Comparison of ENCODE assay signal across 7 mouse cellular contexts in genomic region chr1:75125418-75125817, GRCm38 (mm10). TPM values are rescaled to one million over a fixed set of nuclear protein-coding genes. Genes with fewer than 3 reads are reported as not detected.
DNase-seq lines count a peak whose midpoint lies in the region; ATAC-seq lines count a peak whose summit lies in the region.

No protein-coding gene starts in this region.

- H3K9me3 ChIP-seq in lung, embryonic 16.5 days (ENCODE audit: control insufficient read depth, low read length), result no peaks in the 10 kb centered on the region
- H3K9me3 ChIP-seq in forebrain, embryonic 10.5 days, result no peaks in the 10 kb centered on the region
- H3K9me3 ChIP-seq in liver, embryonic 12.5 days (replicated peaks), result no peaks in the 10 kb centered on the region
- no peaks in the 10 kb centered on the region for H3K9me3 ChIP-seq in stomach, embryonic 16.5 days (replicated peaks; ENCODE audit: control insufficient read depth, low read length)

- H3K27ac ChIP-seq in lung, embryonic 16.5 days (ENCODE audit: low read length), result peak overlapping the region; percentile 99
- H3K27ac ChIP-seq in forebrain, embryonic 10.5 days, result peak overlapping the region; percentile 96
- H3K27ac ChIP-seq in liver, embryonic 12.5 days, result peak overlapping the region; percentile 96
- peak overlapping the region; percentile 99 for H3K27ac ChIP-seq in stomach, embryonic 16.5 days (ENCODE audit: low read length)

- H3K9ac ChIP-seq in lung, embryonic 16.5 days (ENCODE audit: low read length), result peak overlapping the region; percentile 82
- H3K9ac ChIP-seq in liver, embryonic 12.5 days, result peak overlapping the region; percentile 72
- peak overlapping the region; percentile 71 for H3K9ac ChIP-seq in stomach, embryonic 16.5 days (ENCODE audit: low read length)

- H3K4me1 ChIP-seq in lung, embryonic 16.5 days (replicated peaks; ENCODE audit: control insufficient read depth, insufficient read depth, low read length), result peaks cover 5% of the 10 kb centered on the region
- H3K4me1 ChIP-seq in forebrain, embryonic 10.5 days, result peaks cover 15% of the 10 kb centered on the region
- H3K4me1 ChIP-seq in liver, embryonic 12.5 days, result peaks cover 28% of the 10 kb centered on the region
- peaks cover 12% of the 10 kb centered on the region for H3K4me1 ChIP-seq in stomach, embryonic 16.5 days (ENCODE audit: control insufficient read depth, insufficient read depth, low read length)

- no peaks in the 10 kb centered on the region for H3K36me3 ChIP-seq in lung, embryonic 16.5 days (ENCODE audit: control insufficient read depth, insufficient read depth, low read length)
- H3K36me3 ChIP-seq in forebrain, embryonic 10.5 days (replicated peaks), result no peaks in the 10 kb centered on the region
- H3K36me3 ChIP-seq in liver, embryonic 12.5 days, result no peaks in the 10 kb centered on the region
- no peaks in the 10 kb centered on the region for H3K36me3 ChIP-seq in stomach, embryonic 16.5 days (ENCODE audit: control insufficient read depth, insufficient read depth, low read length)

- peak overlapping the region; percentile 66 for H3K4me3 ChIP-seq in lung, embryonic 16.5 days (ENCODE audit: low read length)
- peak overlapping the region; percentile 73 for H3K4me3 ChIP-seq in forebrain, embryonic 10.5 days
- H3K4me3 ChIP-seq in liver, embryonic 12.5 days, result peak overlapping the region; percentile 62
- H3K4me3 ChIP-seq in stomach, embryonic 16.5 days (replicated peaks; ENCODE audit: low read length), result peak overlapping the region; percentile 56

- ATAC-seq in lung, embryonic 16.5 days (ENCODE audit: low read depth), result peak; percentile 5; the same call in 1 of the 2 replicates
- ATAC-seq in liver, embryonic 12.5 days, result no peak
- ATAC-seq in stomach, embryonic 16.5 days (ENCODE audit: insufficient read depth, low FRiP score), result no peak

- H3K4me2 ChIP-seq in lung, embryonic 16.5 days (ENCODE audit: low read depth, low read length), result peak overlapping the region; percentile 60
- peak overlapping the region; percentile 75 for H3K4me2 ChIP-seq in liver, embryonic 12.5 days
- H3K4me2 ChIP-seq in stomach, embryonic 16.5 days (ENCODE audit: low read depth, low read length), result peak overlapping the region; percentile 57

- 28% methylated on average over 5 of the region's 5 CpGs for WGBS in lung, embryonic 16.5 days
- WGBS in forebrain, embryonic 10.5 days, result 38% methylated on average over 5 of the region's 5 CpGs
- WGBS in liver, embryonic 12.5 days (ENCODE audit: insufficient replicate concordance), result 33% methylated on average over 5 of the region's 5 CpGs
- 31% methylated on average over 5 of the region's 5 CpGs for WGBS in stomach, embryonic 16.5 days

- H3K27me3 ChIP-seq in lung, embryonic 16.5 days (ENCODE audit: control insufficient read depth, insufficient read depth, low read depth, low read length), result no peaks in the 10 kb centered on the region
- no peaks in the 10 kb centered on the region for H3K27me3 ChIP-seq in forebrain, embryonic 10.5 days (ENCODE audit: poor library complexity, severe bottlenecking)
- H3K27me3 ChIP-seq in liver, embryonic 12.5 days (replicated peaks), result peaks cover 3% of the 10 kb centered on the region; the same call in 1 of the 2 replicates
- H3K27me3 ChIP-seq in stomach, embryonic 16.5 days (ENCODE audit: control insufficient read depth, insufficient read depth, low read length), result no peaks in the 10 kb centered on the region

- no peak for DNase-seq in lung, postnatal 25 days (ENCODE audit: low spot score)
- no peak for DNase-seq in forebrain, embryonic 10.5 days (ENCODE audit: extremely low spot score, low spot score)
- DNase-seq in thymus, postnatal 14 days, result no peak
- no peak for DNase-seq in retina, embryonic 14.5 days (ENCODE audit: low spot score)

RNA-seq across cellular contexts. Expression of gene Nhej1, which starts 0.4 kb away (rescaled TPM):
- 10.4 and 10.5 TPM in 2 replicates for polyA plus RNA-seq in lung, embryonic 16.5 days (2015; fragmentation: Nextera tagmentation; extraction: Ambion mirVana)
- 12.2 and 12.4 TPM in 2 replicates for polyA plus RNA-seq in forebrain, embryonic 10.5 days (2016; fragmentation: Nextera tagmentation; extraction: Ambion mirVana)
- polyA plus RNA-seq in liver, embryonic 12.5 days (2016; fragmentation: Nextera tagmentation; extraction: Ambion mirVana), result 6.7 and 6.8 TPM in 2 replicates
- polyA plus RNA-seq in stomach, embryonic 16.5 days (2015; fragmentation: Nextera tagmentation; extraction: Ambion mirVana), result 7.6 TPM in 2 replicates

RNA-seq across cellular contexts. Expression of gene Slc23a3, which starts 8.3 kb away (rescaled TPM):
- 0.33 and 0.36 TPM in 2 replicates for polyA plus RNA-seq in lung, embryonic 16.5 days (2015; fragmentation: Nextera tagmentation; extraction: Ambion mirVana)
- polyA plus RNA-seq in forebrain, embryonic 10.5 days (2016; fragmentation: Nextera tagmentation; extraction: Ambion mirVana), result not detected in 2 replicates
- polyA plus RNA-seq in liver, embryonic 12.5 days (2016; fragmentation: Nextera tagmentation; extraction: Ambion mirVana), result 0.36 and 1.1 TPM in 2 replicates
- polyA plus RNA-seq in stomach, embryonic 16.5 days (2015; fragmentation: Nextera tagmentation; extraction: Ambion mirVana), result 0.85 and 1.3 TPM in 2 replicates

RNA-seq across cellular contexts. Expression of gene Cnppd1, which starts 17.1 kb away (rescaled TPM):
- 44.8 and 50.1 TPM in 2 replicates for polyA plus RNA-seq in lung, embryonic 16.5 days (2015; fragmentation: Nextera tagmentation; extraction: Ambion mirVana)
- polyA plus RNA-seq in forebrain, embryonic 10.5 days (2016; fragmentation: Nextera tagmentation; extraction: Ambion mirVana), result 41.0 and 43.6 TPM in 2 replicates
- polyA plus RNA-seq in liver, embryonic 12.5 days (2016; fragmentation: Nextera tagmentation; extraction: Ambion mirVana), result 53.2 and 54.0 TPM in 2 replicates
- polyA plus RNA-seq in stomach, embryonic 16.5 days (2015; fragmentation: Nextera tagmentation; extraction: Ambion mirVana), result 41.4 and 43.4 TPM in 2 replicates

RNA-seq across cellular contexts. Expression of gene Retreg2, which starts 17.2 kb away (rescaled TPM):
- polyA plus RNA-seq in lung, embryonic 16.5 days (2015; fragmentation: Nextera tagmentation; extraction: Ambion mirVana), result 44.5 and 46.9 TPM in 2 replicates
- polyA plus RNA-seq in forebrain, embryonic 10.5 days (2016; fragmentation: Nextera tagmentation; extraction: Ambion mirVana), result 42.0 and 42.7 TPM in 2 replicates
- polyA plus RNA-seq in liver, embryonic 12.5 days (2016; fragmentation: Nextera tagmentation; extraction: Ambion mirVana), result 69.4 and 73.5 TPM in 2 replicates
- 35.4 and 36.5 TPM in 2 replicates for polyA plus RNA-seq in stomach, embryonic 16.5 days (2015; fragmentation: Nextera tagmentation; extraction: Ambion mirVana)

RNA-seq across cellular contexts. Expression of gene Zfand2b, which starts 43.0 kb away (rescaled TPM):
- polyA plus RNA-seq in lung, embryonic 16.5 days (2015; fragmentation: Nextera tagmentation; extraction: Ambion mirVana), result 42.9 and 46.1 TPM in 2 replicates
- 26.8 and 29.0 TPM in 2 replicates for polyA plus RNA-seq in forebrain, embryonic 10.5 days (2016; fragmentation: Nextera tagmentation; extraction: Ambion mirVana)
- polyA plus RNA-seq in liver, embryonic 12.5 days (2016; fragmentation: Nextera tagmentation; extraction: Ambion mirVana), result 43.5 and 46.3 TPM in 2 replicates
- 43.3 and 45.3 TPM in 2 replicates for polyA plus RNA-seq in stomach, embryonic 16.5 days (2015; fragmentation: Nextera tagmentation; extraction: Ambion mirVana)
